Mouse (Mus musculus) erythroblast, embryonic 14.5 days (primary cell): Measurements from ENCODE around the gene Wiz. TPM values are rescaled to one million over a fixed set of nuclear protein-coding genes. Genes with fewer than 3 reads are reported as not detected.
A peak's percentile ranks its signal among the peaks of the same experiment; 100 is the strongest.

Experiments
- H3K27me3 ChIP-seq: 2 replicates; pipeline ENCODE4 v1.6.1; 2012; ENCODE audit warnings: inconsistent platforms; ENCODE audit not compliant: control insufficient read depth
- H3K36me3 ChIP-seq: 2 replicates; pipeline ENCODE4 v1.6.1; 2012; ENCODE audit warnings: mild to moderate bottlenecking, inconsistent platforms; ENCODE audit not compliant: control insufficient read depth
- H3K4me1 ChIP-seq: 2 replicates; pipeline ENCODE4 v1.6.1; 2012; ENCODE audit warnings: inconsistent platforms; ENCODE audit not compliant: control insufficient read depth
- H3K4me3 ChIP-seq: replicated peaks from 2 replicates; pipeline ENCODE3; 2012; ENCODE audit warnings: moderate library complexity, mild to moderate bottlenecking, inconsistent platforms
- H3K9me3 ChIP-seq: 2 replicates; pipeline ENCODE4 v1.6.1; 2012; ENCODE audit warnings: low read length, inconsistent platforms, mixed read lengths; ENCODE audit not compliant: control insufficient read depth
- GATA1 ChIP-seq: IDR thresholded peaks from 2 replicates; pipeline ENCODE4 v1.6.1; 2012; ENCODE audit warnings: low read length, inconsistent platforms, mixed read lengths
- TAL1 ChIP-seq: IDR thresholded peaks from 3 replicates; pipeline ENCODE4 v1.6.1; 2012; ENCODE audit warnings: low read length, inconsistent platforms, mixed read lengths
- polyA plus RNA-seq: library from polyadenylated mRNA; stranded (reverse); fragments of >175 nt; gene quantifications from 2 replicates; pipeline ENCODE4 v1.2.3, GENCODE M21; 2012

Gene Wiz
- polyA plus RNA-seq, 1 experiment: 2.2 TPM

DNA sequence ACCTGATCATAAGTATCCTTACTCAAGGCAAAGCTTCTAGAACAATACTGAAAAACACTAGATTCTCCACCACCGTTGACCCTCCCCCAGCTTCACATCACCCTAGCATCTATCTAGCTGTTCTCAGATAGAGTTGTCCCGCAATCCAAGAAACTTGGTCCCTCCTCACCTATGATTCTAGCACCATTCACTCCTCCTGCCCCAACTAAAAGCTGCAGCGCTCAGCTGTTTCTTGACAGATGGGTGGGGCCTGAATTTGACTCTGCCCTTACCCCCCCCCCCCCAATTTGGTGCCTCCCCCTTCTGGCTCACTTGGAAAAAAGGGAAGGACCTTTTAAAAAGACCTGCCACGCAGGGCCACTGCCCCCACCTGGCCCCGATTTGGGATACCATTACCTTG is 24.4 kb downstream of the Wiz start:
- Histone ChIP-seq H3K4me1 (peaks cover 46% of the 10 kb centered on the region), H3K4me3 (peak overlapping the region; percentile 77), H3K36me3 (peaks cover 38% of the 10 kb centered on the region), H3K27me3 (no peaks in the 10 kb centered on the region), H3K9me3 (no peaks in the 10 kb centered on the region)
- TF ChIP-seq GATA1 (no peak), TAL1 (no peak)

DNA sequence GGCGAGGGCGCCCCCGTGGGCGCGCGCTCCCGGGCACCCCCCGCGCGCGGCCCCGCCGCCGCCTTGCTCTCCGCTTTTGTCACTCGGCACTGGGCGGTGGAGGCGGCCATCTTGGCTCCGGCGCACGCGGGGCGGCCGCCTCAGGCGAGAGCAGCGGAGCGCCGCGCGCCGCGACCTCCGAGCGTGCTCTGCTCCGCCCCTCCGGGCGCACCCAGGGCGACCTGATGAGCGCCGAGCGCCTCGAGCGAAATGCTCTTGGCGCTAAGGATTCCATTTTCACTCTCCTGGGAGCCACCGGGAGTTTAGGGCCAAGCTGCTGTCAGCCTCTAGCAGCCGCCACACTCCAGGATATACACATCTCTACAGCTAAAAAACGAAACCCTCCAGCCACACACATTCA is 24.9 kb downstream of the Wiz start:
- H3K4me1 ChIP-seq: peaks cover 46% of the 10 kb centered on the region
- no peaks in the 10 kb centered on the region for H3K27me3 ChIP-seq
- no peaks in the 10 kb centered on the region for H3K9me3 ChIP-seq
- H3K36me3 ChIP-seq: peaks cover 43% of the 10 kb centered on the region
- H3K4me3 ChIP-seq: peak overlapping the region; percentile 77
- TF ChIP-seq GATA1 (no peak), TAL1 (no peak)

DNA sequence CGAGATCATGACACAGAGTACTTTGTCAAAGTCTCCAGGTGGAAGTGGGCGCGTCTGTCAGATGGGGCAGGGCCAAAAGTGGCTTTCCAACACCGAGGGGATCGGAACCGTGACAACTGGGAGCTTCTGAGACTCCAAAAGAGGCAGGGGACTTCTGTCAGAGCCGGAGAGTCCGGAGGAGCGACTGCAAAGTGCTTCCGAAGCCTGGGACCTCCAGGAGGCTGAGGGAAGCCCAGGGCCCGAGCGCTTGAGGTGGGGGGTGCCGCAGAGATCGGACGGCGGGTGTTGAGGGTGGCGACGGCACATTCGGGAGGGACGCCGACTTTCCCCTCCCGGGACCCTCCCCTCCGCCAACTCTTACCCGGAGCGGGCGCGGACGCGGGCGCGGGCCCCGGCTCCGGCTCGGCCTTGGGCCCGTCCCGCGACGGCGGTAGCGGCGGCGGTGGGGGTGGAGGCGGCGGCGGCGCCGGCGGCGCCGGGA is 25.4 kb downstream of the Wiz start:
- H3K27me3 ChIP-seq: no peaks in the 10 kb centered on the region
- peaks cover 48% of the 10 kb centered on the region for H3K36me3 ChIP-seq
- H3K4me1 ChIP-seq: peaks cover 47% of the 10 kb centered on the region
- no peaks in the 10 kb centered on the region for H3K9me3 ChIP-seq
- peak overlapping the region; percentile 77 for H3K4me3 ChIP-seq
- TF ChIP-seq TAL1: no peak
- no peak for TF ChIP-seq GATA1

DNA sequence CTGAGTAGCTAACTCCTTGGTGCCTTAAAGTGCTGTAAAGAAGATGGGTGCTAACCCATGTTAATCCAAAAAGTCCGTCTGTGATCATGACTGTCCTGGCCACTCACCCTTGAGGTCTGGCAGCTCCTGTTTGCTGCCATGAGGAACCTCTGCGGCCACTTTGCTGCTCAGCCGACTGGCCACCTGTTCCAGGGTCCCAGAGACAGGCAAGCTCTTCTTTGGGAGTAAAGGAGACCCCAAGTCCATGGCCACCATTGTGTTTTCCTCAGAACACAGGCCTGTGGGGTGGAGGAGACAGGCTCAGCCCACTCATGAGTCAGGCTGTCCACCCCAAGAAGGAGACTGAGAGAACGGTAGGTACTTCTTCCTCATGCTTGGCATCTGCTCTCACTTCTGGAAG is 26.6 kb downstream of the Wiz start:
- Histone ChIP-seq H3K9me3 (no peaks in the 10 kb centered on the region), H3K4me3 (peak overlapping the region; percentile 77), H3K4me1 (peaks cover 44% of the 10 kb centered on the region), H3K27me3 (no peaks in the 10 kb centered on the region), H3K36me3 (peaks cover 55% of the 10 kb centered on the region)
- no peak for TF ChIP-seq GATA1
- TF ChIP-seq TAL1: no peak

DNA sequence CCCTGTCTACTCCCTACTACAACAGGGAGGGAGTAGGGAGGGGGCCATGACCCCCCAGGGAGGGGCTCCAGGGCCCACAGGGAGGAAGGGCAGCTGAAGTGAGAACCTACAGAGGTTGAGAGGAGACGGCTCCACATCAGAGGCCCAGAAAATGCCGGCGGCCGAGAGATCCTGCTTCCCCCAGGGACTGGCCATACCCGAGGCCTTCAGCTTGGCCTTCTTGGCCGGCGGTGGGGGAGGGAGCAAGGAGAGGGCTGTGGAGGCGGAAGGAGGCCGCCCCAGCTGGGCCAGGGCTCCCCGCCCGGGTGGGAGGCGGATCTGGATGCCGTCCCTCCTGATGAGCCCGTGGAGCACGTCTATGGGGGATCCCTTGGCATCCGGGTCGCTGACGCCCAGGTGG is 29.3 kb downstream of the Wiz start:
- Histone ChIP-seq H3K9me3 (no peaks in the 10 kb centered on the region), H3K27me3 (no peaks in the 10 kb centered on the region), H3K4me3 (no peak overlapping the region), H3K4me1 (peaks cover 32% of the 10 kb centered on the region), H3K36me3 (peaks cover 81% of the 10 kb centered on the region)
- TF ChIP-seq TAL1 (no peak), GATA1 (no peak)

DNA sequence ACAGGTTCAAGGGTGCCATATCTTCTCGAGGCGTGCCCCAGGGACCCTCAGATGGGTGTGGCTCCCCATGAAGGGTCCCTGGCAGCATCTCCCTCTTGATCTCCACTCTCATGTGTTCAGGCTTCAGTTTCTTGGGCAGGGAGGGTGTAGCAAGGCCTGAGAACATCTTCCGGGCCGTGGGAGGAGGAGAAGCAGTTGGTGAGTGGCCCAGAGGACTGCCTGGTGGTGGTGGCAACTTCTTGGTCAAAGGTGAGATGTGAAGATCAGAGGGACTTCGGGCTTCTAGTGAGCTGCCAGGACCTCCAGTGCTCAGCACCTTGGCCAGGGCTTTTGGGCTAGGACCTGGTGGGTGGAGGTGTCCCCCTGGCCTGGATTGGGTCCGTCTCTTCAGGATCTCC is 30.3 kb downstream of the Wiz start:
- Histone ChIP-seq H3K27me3 (no peaks in the 10 kb centered on the region), H3K4me3 (no peak overlapping the region), H3K36me3 (peaks cover 89% of the 10 kb centered on the region), H3K4me1 (peaks cover 25% of the 10 kb centered on the region), H3K9me3 (no peaks in the 10 kb centered on the region)
- no peak for TF ChIP-seq GATA1
- TF ChIP-seq TAL1: no peak

DNA sequence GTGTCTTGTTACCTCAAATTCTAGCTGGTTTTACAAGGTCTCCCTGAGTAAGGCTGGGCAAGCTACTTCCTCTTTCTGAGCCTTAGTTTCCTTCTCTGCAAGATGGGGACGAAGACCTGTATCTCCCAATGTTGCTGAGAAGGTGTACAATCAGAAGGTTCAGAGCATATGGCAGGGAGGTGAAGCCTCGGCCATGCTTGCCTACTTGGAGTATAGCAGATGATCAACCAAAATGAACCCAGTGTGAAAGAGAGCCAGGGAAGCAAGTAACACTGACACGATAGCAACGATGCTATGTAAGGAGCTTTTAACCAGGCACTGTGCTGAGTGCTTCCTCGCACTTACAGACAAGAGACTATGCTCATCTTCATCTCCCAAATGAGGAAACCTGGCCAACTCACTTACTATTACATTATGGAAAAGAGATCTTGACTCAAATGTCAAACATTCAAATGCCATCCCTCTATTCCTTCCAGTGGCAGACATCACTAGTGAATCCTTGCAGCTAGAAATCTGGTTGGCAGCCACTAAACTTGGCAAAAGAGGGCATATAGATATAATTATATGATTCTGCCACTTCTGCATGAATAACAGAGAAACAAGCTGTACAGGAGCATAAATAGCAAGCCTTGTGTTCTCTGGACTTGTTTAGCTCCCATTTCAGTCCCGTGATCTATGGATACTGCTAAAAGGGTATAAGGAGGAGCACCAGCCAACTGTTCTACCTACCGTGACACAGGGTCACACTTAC is 30.9 kb downstream of the Wiz start:
- no peaks in the 10 kb centered on the region for H3K27me3 ChIP-seq
- no peaks in the 10 kb centered on the region for H3K9me3 ChIP-seq
- H3K36me3 ChIP-seq: peaks cover 94% of the 10 kb centered on the region
- H3K4me1 ChIP-seq: peaks cover 20% of the 10 kb centered on the region
- no peak overlapping the region for H3K4me3 ChIP-seq
- TF ChIP-seq TAL1: no peak
- no peak for TF ChIP-seq GATA1

DNA sequence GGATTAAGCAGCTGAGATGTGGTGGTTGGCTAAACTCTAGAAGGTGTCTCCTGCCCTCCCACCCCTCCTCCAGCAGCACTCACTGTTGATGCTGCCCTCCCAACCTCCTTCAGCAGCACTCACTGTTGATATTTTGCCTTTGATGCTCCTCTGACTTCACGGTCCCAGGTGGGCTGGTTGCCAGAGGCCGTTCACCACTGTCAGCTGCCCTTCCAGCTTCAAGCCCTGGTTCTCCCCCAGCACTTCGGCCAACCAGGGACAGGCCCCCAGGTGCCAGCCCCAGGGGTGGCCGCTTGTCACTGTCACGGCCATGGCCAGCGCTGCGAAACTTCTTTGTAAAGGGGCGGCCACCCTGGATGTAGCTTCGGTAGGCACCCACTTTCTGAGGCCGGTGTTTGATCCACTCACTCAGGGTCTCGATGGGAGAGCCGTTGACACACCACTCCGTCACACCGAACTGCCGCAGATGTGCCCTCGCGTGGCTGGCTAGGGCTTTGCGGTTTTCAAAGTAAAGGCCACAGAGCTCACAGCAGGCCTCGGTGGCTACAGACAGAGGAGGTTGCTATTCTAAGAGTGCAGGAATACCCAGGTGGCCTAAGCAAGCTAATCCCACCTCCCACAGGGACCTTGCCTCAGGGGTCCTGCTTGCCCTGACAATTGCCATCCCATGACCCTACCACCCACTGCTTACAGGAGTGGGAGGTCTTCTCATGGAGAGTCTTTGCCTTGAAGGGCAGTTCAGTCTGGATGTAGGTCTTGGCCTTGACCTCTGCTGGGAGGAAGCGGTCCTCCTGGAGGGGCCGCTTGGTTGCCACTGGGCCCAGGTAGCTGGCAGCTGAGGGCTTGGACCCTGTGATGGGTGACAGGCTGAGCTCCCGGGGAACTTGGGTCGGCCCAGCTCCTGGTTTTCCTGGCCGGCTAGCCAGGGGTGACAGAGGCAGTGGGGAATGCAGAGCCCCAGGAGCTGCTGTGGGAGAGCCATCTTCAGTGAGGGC is 32.2 kb downstream of the Wiz start:
- no peak overlapping the region for H3K4me3 ChIP-seq
- H3K27me3 ChIP-seq: no peaks in the 10 kb centered on the region
- peaks cover 87% of the 10 kb centered on the region for H3K36me3 ChIP-seq
- H3K4me1 ChIP-seq: peaks cover 13% of the 10 kb centered on the region
- TF ChIP-seq TAL1: no peak
- H3K9me3 ChIP-seq: no peaks in the 10 kb centered on the region

DNA sequence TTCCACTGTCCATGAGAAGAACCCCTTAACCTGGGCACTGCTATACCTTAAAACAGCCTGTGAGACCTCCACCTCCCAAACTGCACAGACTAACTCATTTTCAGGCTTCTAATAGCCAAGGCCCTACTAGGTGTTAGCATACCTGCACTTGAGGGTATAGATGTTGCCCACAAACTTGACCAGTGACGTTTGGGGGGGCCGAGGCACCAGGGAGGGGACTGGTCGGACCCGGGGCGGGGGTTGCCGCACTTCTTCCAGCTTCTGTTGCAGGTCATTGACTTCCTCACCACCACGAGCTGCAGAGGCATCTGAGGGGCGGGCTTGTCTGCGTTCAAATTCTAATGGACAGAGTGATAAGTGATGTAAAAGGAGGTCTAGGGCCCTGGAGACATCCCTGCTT is 33.0 kb downstream of the Wiz start:
- H3K27me3 ChIP-seq: no peaks in the 10 kb centered on the region
- H3K4me1 ChIP-seq: peaks cover 17% of the 10 kb centered on the region
- no peak overlapping the region for H3K4me3 ChIP-seq
- no peaks in the 10 kb centered on the region for H3K9me3 ChIP-seq
- H3K36me3 ChIP-seq: peaks cover 79% of the 10 kb centered on the region
- TF ChIP-seq TAL1 (no peak), GATA1 (no peak)
